Mouse (Mus musculus) erythroblast, embryonic 14.5 days (primary cell): ENCODE measurements around the gene Lrpprc.

ENCODE experiments used
- GATA1 ChIP-seq: IDR thresholded peaks from 2 replicates; pipeline ENCODE4 v1.6.1; 2012; ENCODE audit warnings: low read length, inconsistent platforms, mixed read lengths
- TAL1 ChIP-seq: IDR thresholded peaks from 3 replicates; pipeline ENCODE4 v1.6.1; 2012; ENCODE audit warnings: low read length, inconsistent platforms, mixed read lengths

DNA sequence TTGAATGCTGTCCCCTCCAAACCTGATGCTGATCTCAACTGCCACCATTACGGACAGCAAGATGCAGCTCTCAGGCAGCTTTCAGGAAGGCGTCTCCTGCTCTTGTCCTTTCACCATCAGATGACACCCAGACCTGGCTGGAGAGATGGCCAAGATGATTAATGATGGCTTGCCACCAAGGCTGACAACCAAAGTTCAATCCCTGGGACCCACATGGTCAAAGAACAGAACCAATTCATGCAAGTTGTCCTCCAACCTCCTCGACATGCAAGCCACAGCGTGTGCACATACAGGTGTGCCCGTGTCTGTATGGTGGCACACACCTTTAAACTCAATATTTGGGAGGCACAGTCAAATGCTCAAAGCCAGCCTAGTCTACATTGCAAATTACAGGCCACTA is 7.1 kb downstream of the Lrpprc start:
- no peak for TF ChIP-seq TAL1
- TF ChIP-seq GATA1: no peak
